Mouse (Mus musculus): ENCODE data around the gene Veph1. TPM values are rescaled to one million over a fixed set of nuclear protein-coding genes. Genes with fewer than 3 reads are reported as not detected.

Gene Veph1
- polyA plus RNA-seq, 1 experiment from 2014 or later, result 1.0 TPM

- no peak for ATAC-seq (ENCODE audit: extremely low read depth, insufficient number of reproducible peaks, low FRiP score, low TSS enrichment)
- H3K9me3 ChIP-seq, result no peaks in the 10 kb centered on the region
- H3K4me2 ChIP-seq, result no peak overlapping the region
- no peak overlapping the region for H3K4me3 ChIP-seq
- H3K9ac ChIP-seq, result no peak overlapping the region
- H3K4me1 ChIP-seq, result no peaks in the 10 kb centered on the region; the same call in 1 of the 2 replicates
- no peaks in the 10 kb centered on the region for H3K27me3 ChIP-seq (replicated peaks)
- WGBS, result 62% methylated on average over 5 of the region's 5 CpGs
- H3K27ac ChIP-seq (replicated peaks), result no peak overlapping the region
- no peaks in the 10 kb centered on the region for H3K36me3 ChIP-seq
Measured at GRCm38 (mm10) chr3:66165026-66165425, 131.6 kb downstream of the Veph1 start.

- no peak overlapping the region for H3K4me3 ChIP-seq
- no peaks in the 10 kb centered on the region for H3K36me3 ChIP-seq
- H3K4me1 ChIP-seq, result no peaks in the 10 kb centered on the region; the same call in 1 of the 2 replicates
- H3K4me2 ChIP-seq, result no peak overlapping the region
- H3K27me3 ChIP-seq (replicated peaks), result no peaks in the 10 kb centered on the region
- no peaks in the 10 kb centered on the region for H3K9me3 ChIP-seq
- 65% methylated on average over 3 of the region's 3 CpGs for WGBS
- ATAC-seq (ENCODE audit: extremely low read depth, insufficient number of reproducible peaks, low FRiP score, low TSS enrichment), result no peak
- no peak overlapping the region for H3K27ac ChIP-seq (replicated peaks)
- H3K9ac ChIP-seq, result no peak overlapping the region
Measured at GRCm38 (mm10) chr3:66164585-66164984, 132.1 kb downstream of the Veph1 start.

GRCm38 (mm10) chr3:66162612-66163011 is 134.0 kb downstream of the Veph1 start:
- Histone ChIP-seq H3K4me1 (no peaks in the 10 kb centered on the region; the same call in 1 of the 2 replicates), H3K36me3 (no peaks in the 10 kb centered on the region), H3K27me3 (replicated peaks) (no peaks in the 10 kb centered on the region), H3K4me2 (no peak overlapping the region), H3K9ac (no peak overlapping the region), H3K9me3 (no peaks in the 10 kb centered on the region), H3K4me3 (no peak overlapping the region), H3K27ac (replicated peaks) (peak overlapping the region; percentile 29; the same call in 1 of the 2 replicates)
- 64% methylated on average over 6 of the region's 6 CpGs for WGBS
- ATAC-seq (ENCODE audit: extremely low read depth, insufficient number of reproducible peaks, low FRiP score, low TSS enrichment), result no peak

GRCm38 (mm10) chr3:66157947-66158346 is 138.7 kb downstream of the Veph1 start:
- H3K9ac ChIP-seq, result no peak overlapping the region
- WGBS, result 48% methylated on average over 8 of the region's 8 CpGs
- H3K4me1 ChIP-seq, result no peaks in the 10 kb centered on the region
- H3K27ac ChIP-seq (replicated peaks), result no peak overlapping the region
- no peak for ATAC-seq (ENCODE audit: extremely low read depth, insufficient number of reproducible peaks, low FRiP score, low TSS enrichment)
- no peaks in the 10 kb centered on the region for H3K27me3 ChIP-seq (replicated peaks)
- H3K4me3 ChIP-seq, result no peak overlapping the region
- H3K9me3 ChIP-seq, result no peaks in the 10 kb centered on the region
- no peaks in the 10 kb centered on the region for H3K36me3 ChIP-seq
- H3K4me2 ChIP-seq, result no peak overlapping the region

- no peaks in the 10 kb centered on the region for H3K27me3 ChIP-seq (replicated peaks)
- no peaks in the 10 kb centered on the region for H3K36me3 ChIP-seq
- H3K9me3 ChIP-seq, result no peaks in the 10 kb centered on the region
- 69% methylated on average over 7 of the region's 7 CpGs for WGBS
- H3K4me3 ChIP-seq, result no peak overlapping the region
- no peaks in the 10 kb centered on the region for H3K4me1 ChIP-seq
- H3K27ac ChIP-seq (replicated peaks), result no peak overlapping the region
- no peak overlapping the region for H3K4me2 ChIP-seq
- no peak overlapping the region for H3K9ac ChIP-seq
- no peak for ATAC-seq (ENCODE audit: extremely low read depth, insufficient number of reproducible peaks, low FRiP score, low TSS enrichment)
Measured at GRCm38 (mm10) chr3:66137601-66138000, 159.0 kb downstream of the Veph1 start.

GRCm38 (mm10) chr3:66131264-66131950 is 165.2 kb downstream of the Veph1 start:
- H3K36me3 ChIP-seq, result no peaks in the 10 kb centered on the region
- H3K4me1 ChIP-seq, result peaks cover 11% of the 10 kb centered on the region
- no peak for ATAC-seq (ENCODE audit: extremely low read depth, insufficient number of reproducible peaks, low FRiP score, low TSS enrichment)
- no peak overlapping the region for H3K9ac ChIP-seq
- no peak overlapping the region for H3K27ac ChIP-seq (replicated peaks)
- no peaks in the 10 kb centered on the region for H3K27me3 ChIP-seq (replicated peaks)
- H3K4me3 ChIP-seq, result no peak overlapping the region
- H3K9me3 ChIP-seq, result no peaks in the 10 kb centered on the region
- 52% methylated on average over 4 of the region's 4 CpGs for WGBS
- no peak overlapping the region for H3K4me2 ChIP-seq

GRCm38 (mm10) chr3:66129689-66130088 is 166.9 kb downstream of the Veph1 start:
- no peak for ATAC-seq (ENCODE audit: extremely low read depth, insufficient number of reproducible peaks, low FRiP score, low TSS enrichment)
- Histone ChIP-seq H3K27ac (replicated peaks) (no peak overlapping the region), H3K36me3 (no peaks in the 10 kb centered on the region), H3K4me2 (no peak overlapping the region), H3K4me3 (no peak overlapping the region), H3K27me3 (replicated peaks) (no peaks in the 10 kb centered on the region), H3K4me1 (peaks cover 11% of the 10 kb centered on the region), H3K9ac (no peak overlapping the region), H3K9me3 (no peaks in the 10 kb centered on the region)
- WGBS, result 38% methylated on average over 5 of the region's 5 CpGs

- no peaks in the 10 kb centered on the region for H3K4me1 ChIP-seq
- WGBS, result 53% methylated on average over 5 of the region's 5 CpGs
- no peak overlapping the region for H3K4me3 ChIP-seq
- H3K27me3 ChIP-seq (replicated peaks), result no peaks in the 10 kb centered on the region
- H3K4me2 ChIP-seq, result no peak overlapping the region
- H3K9ac ChIP-seq, result no peak overlapping the region
- no peaks in the 10 kb centered on the region for H3K36me3 ChIP-seq
- H3K27ac ChIP-seq (replicated peaks), result no peak overlapping the region
- ATAC-seq (ENCODE audit: extremely low read depth, insufficient number of reproducible peaks, low FRiP score, low TSS enrichment), result no peak
- H3K9me3 ChIP-seq, result no peaks in the 10 kb centered on the region
Measured at GRCm38 (mm10) chr3:66105493-66105892, 191.1 kb downstream of the Veph1 start.

GRCm38 (mm10) chr3:66102599-66102932 is 194.1 kb downstream of the Veph1 start:
- no peaks in the 10 kb centered on the region for H3K27me3 ChIP-seq (replicated peaks)
- no peak overlapping the region for H3K4me2 ChIP-seq
- no peaks in the 10 kb centered on the region for H3K36me3 ChIP-seq
- no peak overlapping the region for H3K4me3 ChIP-seq
- H3K9me3 ChIP-seq, result no peaks in the 10 kb centered on the region
- no peak overlapping the region for H3K27ac ChIP-seq (replicated peaks)
- WGBS, result 72% methylated on average over 3 of the region's 3 CpGs
- H3K9ac ChIP-seq, result no peak overlapping the region
- ATAC-seq (ENCODE audit: extremely low read depth, insufficient number of reproducible peaks, low FRiP score, low TSS enrichment), result no peak
- H3K4me1 ChIP-seq, result no peaks in the 10 kb centered on the region

GRCm38 (mm10) chr3:66101809-66102598 is 194.6 kb downstream of the Veph1 start:
- Histone ChIP-seq H3K4me1 (no peaks in the 10 kb centered on the region), H3K9ac (no peak overlapping the region), H3K4me3 (no peak overlapping the region), H3K36me3 (no peaks in the 10 kb centered on the region), H3K27me3 (replicated peaks) (no peaks in the 10 kb centered on the region), H3K4me2 (no peak overlapping the region), H3K9me3 (no peaks in the 10 kb centered on the region), H3K27ac (replicated peaks) (no peak overlapping the region)
- no peak for ATAC-seq (ENCODE audit: extremely low read depth, insufficient number of reproducible peaks, low FRiP score, low TSS enrichment)
- WGBS, result 79% methylated on average over 11 of the region's 11 CpGs

GRCm38 (mm10) chr3:66101074-66101473 is 195.6 kb downstream of the Veph1 start:
- H3K9ac ChIP-seq, result no peak overlapping the region
- H3K27me3 ChIP-seq (replicated peaks), result no peaks in the 10 kb centered on the region
- no peak overlapping the region for H3K4me2 ChIP-seq
- no peak overlapping the region for H3K4me3 ChIP-seq
- no peaks in the 10 kb centered on the region for H3K36me3 ChIP-seq
- WGBS, result 75% methylated on average over 2 of the region's 2 CpGs
- no peak for ATAC-seq (ENCODE audit: extremely low read depth, insufficient number of reproducible peaks, low FRiP score, low TSS enrichment)
- H3K9me3 ChIP-seq, result no peaks in the 10 kb centered on the region
- no peak overlapping the region for H3K27ac ChIP-seq (replicated peaks)
- H3K4me1 ChIP-seq, result no peaks in the 10 kb centered on the region

GRCm38 (mm10) chr3:66091746-66092145 is 204.9 kb downstream of the Veph1 start:
- H3K27me3 ChIP-seq (replicated peaks), result no peaks in the 10 kb centered on the region
- H3K27ac ChIP-seq (replicated peaks), result no peak overlapping the region
- no peaks in the 10 kb centered on the region for H3K36me3 ChIP-seq
- no peak for ATAC-seq (ENCODE audit: extremely low read depth, insufficient number of reproducible peaks, low FRiP score, low TSS enrichment)
- H3K4me3 ChIP-seq, result no peak overlapping the region
- no peaks in the 10 kb centered on the region for H3K4me1 ChIP-seq
- no peaks in the 10 kb centered on the region for H3K9me3 ChIP-seq
- H3K9ac ChIP-seq, result no peak overlapping the region
- WGBS, result 73% methylated on average over 2 of the region's 2 CpGs
- no peak overlapping the region for H3K4me2 ChIP-seq
